Mouse (Mus musculus) bone marrow, adult 2 months (tissue): ENCODE results near the gene Olfr1412. TPM values are rescaled to one million over a fixed set of nuclear protein-coding genes. Genes with fewer than 3 reads are reported as not detected.

Experiments used
- H3K27ac ChIP-seq: fragments of 200-500 bp; 2 replicates; pipeline ENCODE4 v1.5.1; 2012; ENCODE audit warnings: low read depth, mild to moderate bottlenecking, control low read depth, inconsistent platforms, low read length; ENCODE audit not compliant: control insufficient read depth, poor library complexity, insufficient read depth
- H3K4me1 ChIP-seq: fragments of 200-500 bp; 2 replicates; pipeline ENCODE4 v1.6.1; 2011; ENCODE audit warnings: low read length; ENCODE audit not compliant: control insufficient read depth, insufficient read depth
- H3K4me3 ChIP-seq: fragments of 200-500 bp; replicated peaks from 2 replicates; pipeline ENCODE3; 2011; ENCODE audit warnings: mild to moderate bottlenecking, low read depth, low read length, control low read depth; ENCODE audit not compliant: control insufficient read depth
- CTCF ChIP-seq: fragments of 200-500 bp; IDR thresholded peaks from 2 replicates; pipeline ENCODE4 v1.5.1; 2011; ENCODE audit warnings: low read length, control low read depth; ENCODE audit not compliant: control insufficient read depth, insufficient read depth
- POLR2A ChIP-seq: fragments of 200-500 bp; IDR thresholded peaks from 2 replicates; pipeline ENCODE4 v1.6.1; 2011; ENCODE audit warnings: low read depth, mild to moderate bottlenecking, control low read depth, low read length, borderline replicate concordance; ENCODE audit not compliant: control insufficient read depth
- WGBS: fragments of 180-500 bp; shearing (Covaris S2); methylation state at CpG from one replicate; pipeline ENCODE4 v1.1.7; 2018; 5-methylcytosine and 5-hydroxymethylcytosine counted together
- polyA plus RNA-seq: library from polyadenylated mRNA; stranded (reverse); fragments of >200 nt; gene quantifications from 2 replicates; pipeline ENCODE4 v1.2.4, GENCODE M21; 2011; ENCODE audit warnings: low replicate concordance; ENCODE audit not compliant: missing spikeins, insufficient read depth, insufficient read length

Olfr1412 gene
- polyA plus RNA-seq, 1 experiment: not detected

DNA sequence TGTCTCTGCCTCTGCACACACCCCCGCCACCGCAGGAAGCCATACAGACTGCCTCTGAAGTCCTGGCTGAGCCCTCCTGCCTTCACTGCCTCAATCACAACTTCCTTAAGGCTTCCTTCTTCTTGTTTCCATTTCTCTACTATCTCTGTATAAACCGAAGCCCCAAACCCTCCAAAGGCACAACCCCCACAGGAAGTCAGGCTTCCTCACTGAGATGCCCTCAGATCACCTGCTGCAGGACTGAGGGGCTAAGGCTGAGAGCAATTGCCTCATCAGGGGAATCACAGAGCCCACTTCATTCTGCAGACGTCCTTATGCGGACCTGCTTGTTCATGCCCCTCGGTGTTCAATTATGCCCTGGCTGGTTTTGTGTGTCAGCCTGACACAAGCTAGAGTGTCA lies 54.8 kb downstream of the Olfr1412 start:
- Histone ChIP-seq H3K27ac (peak overlapping the region; percentile 57; the same call in 1 of the 2 replicates), H3K4me3 (peak overlapping the region; percentile 5), H3K4me1 (peaks cover 11% of the 10 kb centered on the region)
- 24% methylated on average over 6 of the region's 6 CpGs for WGBS
- TF ChIP-seq CTCF (no peak), POLR2A (no peak)

Other genes starting within 250 kb of the Olfr1412 start
- gene Ndufa10, start 111.9 kb upstream of the Olfr1412 start, polyA plus RNA-seq: 45.5 and 48.4 TPM in 2 replicates
- not detected in 2 replicates for gene Olfr1416, start 100.7 kb upstream of the Olfr1412 start, polyA plus RNA-seq
- gene Olfr1415, start 89.7 kb upstream of the Olfr1412 start, polyA plus RNA-seq: not detected in 2 replicates
- gene Olfr1414, start 67.1 kb upstream of the Olfr1412 start, polyA plus RNA-seq: not detected in 2 replicates
- not detected in 2 replicates for gene Olfr1413, start 14.5 kb upstream of the Olfr1412 start, polyA plus RNA-seq
- gene Olfr1411, start 8.6 kb downstream of the Olfr1412 start, polyA plus RNA-seq: not detected in 2 replicates
- gene Olfr1410, start 20.0 kb downstream of the Olfr1412 start, polyA plus RNA-seq: not detected in 2 replicates
- gene Olfr12, start 32.0 kb downstream of the Olfr1412 start, polyA plus RNA-seq: not detected in 2 replicates
- gene Cops9, start 56.2 kb downstream of the Olfr1412 start, polyA plus RNA-seq: 151 and 176 TPM in 2 replicates
- 0.32 TPM in 1 of 2 replicates, not detected in the other for gene Otos, start 63.1 kb downstream of the Olfr1412 start, polyA plus RNA-seq
- gene Gpc1, start 245.9 kb downstream of the Olfr1412 start, polyA plus RNA-seq: 9.3 and 21.8 TPM in 2 replicates